Mouse (Mus musculus) kidney, embryonic 16.5 days (tissue): Measurements from ENCODE around the gene Mdk. TPM values are rescaled to one million over a fixed set of nuclear protein-coding genes. Genes with fewer than 3 reads are reported as not detected.
A peak's percentile ranks its signal among the peaks of the same experiment; 100 is the strongest.

Experiments
- ATAC-seq: fragments of 200-750 bp; cut with Nextera tagmentation; 2 replicates; pipeline ENCODE4 v1.8.0; 2017; ENCODE audit warnings: moderate TSS enrichment; ENCODE audit not compliant: low FRiP score, low TSS enrichment
- H3K27ac ChIP-seq: fragments of 300-500 bp; sonication (generic); 2 replicates; pipeline ENCODE4 v1.5.1; 2014; ENCODE audit warnings: low read length
- H3K27me3 ChIP-seq: fragments of 300-500 bp; sonication (generic); 2 replicates; pipeline ENCODE4 v1.6.1; 2014; ENCODE audit warnings: low read length, control low read depth, mixed read lengths; ENCODE audit not compliant: insufficient read depth
- H3K36me3 ChIP-seq: fragments of 300-500 bp; sonication (generic); 2 replicates; pipeline ENCODE4 v1.6.1; 2014; ENCODE audit warnings: low read length, control low read depth, mixed read lengths; ENCODE audit not compliant: insufficient read depth
- H3K4me1 ChIP-seq: fragments of 300-500 bp; sonication (generic); 2 replicates; pipeline ENCODE4 v1.6.1; 2014; ENCODE audit warnings: low read length, control low read depth, mixed read lengths; ENCODE audit not compliant: insufficient read depth
- H3K4me2 ChIP-seq: fragments of 300-500 bp; sonication (generic); replicated peaks from 2 replicates; pipeline ENCODE4 v1.6.1; 2014; ENCODE audit warnings: low read depth, low read length
- H3K4me3 ChIP-seq: fragments of 300-500 bp; sonication (generic); 2 replicates; pipeline ENCODE4 v1.5.1; 2014; ENCODE audit warnings: mild to moderate bottlenecking, low read length
- H3K9ac ChIP-seq: fragments of 300-500 bp; sonication (generic); replicated peaks from 2 replicates; pipeline ENCODE4 v1.6.1; 2014; ENCODE audit warnings: low read length
- H3K9me3 ChIP-seq: fragments of 300-500 bp; sonication (generic); 2 replicates; pipeline ENCODE4 v1.6.1; 2016; ENCODE audit warnings: low read length, control low read depth
- WGBS: fragments of 180-500 bp; shearing (Covaris S2); extraction: QIAGEN DNeasy Blood & Tissue Kit; methylation state at CpG from one replicate; pipeline ENCODE4 v1.1.7; 2014; 5-methylcytosine and 5-hydroxymethylcytosine counted together
- polyA plus RNA-seq: library from polyadenylated mRNA; unstranded; fragments of >200 nt; fragmentation: Nextera tagmentation; extraction: Ambion mirVana; gene quantifications from 2 replicates; pipeline ENCODE4 v1.2.1, GENCODE M21; 2015

Gene Mdk
- polyA plus RNA-seq, 1 experiment from 2014 or later: 1,159 TPM

DNA sequence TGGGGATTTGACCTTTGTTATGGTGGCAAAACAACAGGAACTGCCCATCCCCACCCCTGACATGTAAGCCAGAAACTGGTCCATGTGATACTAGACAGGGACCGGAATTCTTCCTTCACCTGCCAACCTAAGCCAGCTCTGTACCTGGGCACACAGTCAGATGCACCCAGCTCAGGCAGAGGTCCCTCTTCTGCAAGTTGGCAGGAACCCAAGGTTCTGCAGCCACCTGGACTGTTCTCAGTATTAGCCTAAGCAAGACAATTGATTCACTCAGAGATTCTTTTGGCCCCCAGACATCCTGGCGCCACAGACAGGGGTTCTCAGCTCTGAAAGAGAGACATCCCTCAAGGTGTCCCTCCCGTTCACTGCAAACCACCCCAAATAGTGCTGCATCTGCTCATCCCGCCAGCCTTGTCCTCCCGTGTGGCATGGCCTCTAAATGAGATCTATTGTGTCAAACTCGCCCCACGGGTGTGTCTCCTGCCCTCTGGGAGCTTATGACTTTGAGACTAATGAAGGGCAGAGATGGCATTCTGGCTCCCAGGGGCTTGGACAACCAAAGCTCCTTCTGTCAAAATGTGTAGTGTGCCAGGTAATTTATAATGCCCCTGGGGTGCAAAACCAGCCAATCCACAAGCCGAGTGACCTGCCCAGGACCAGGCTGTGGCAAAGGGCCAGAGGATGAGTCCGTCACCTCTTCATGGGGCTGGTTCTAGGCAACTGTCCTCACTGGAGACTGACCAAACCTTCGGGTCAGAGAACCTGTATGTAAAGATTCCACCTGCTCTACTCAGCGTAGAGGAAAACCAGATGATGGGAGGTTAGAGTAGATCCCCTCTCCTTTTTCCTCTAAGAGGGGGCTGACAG, 27.7 kb upstream of the Mdk start:
- Histone ChIP-seq H3K36me3 (no peaks in the 10 kb centered on the region), H3K9me3 (no peaks in the 10 kb centered on the region), H3K4me3 (no peak overlapping the region), H3K27me3 (no peaks in the 10 kb centered on the region), H3K4me1 (peaks cover 50% of the 10 kb centered on the region), H3K27ac (no peak overlapping the region), H3K9ac (no peak overlapping the region), H3K4me2 (no peak overlapping the region)
- 80% methylated on average over 11 of the region's 11 CpGs for WGBS
- no peak for ATAC-seq

DNA sequence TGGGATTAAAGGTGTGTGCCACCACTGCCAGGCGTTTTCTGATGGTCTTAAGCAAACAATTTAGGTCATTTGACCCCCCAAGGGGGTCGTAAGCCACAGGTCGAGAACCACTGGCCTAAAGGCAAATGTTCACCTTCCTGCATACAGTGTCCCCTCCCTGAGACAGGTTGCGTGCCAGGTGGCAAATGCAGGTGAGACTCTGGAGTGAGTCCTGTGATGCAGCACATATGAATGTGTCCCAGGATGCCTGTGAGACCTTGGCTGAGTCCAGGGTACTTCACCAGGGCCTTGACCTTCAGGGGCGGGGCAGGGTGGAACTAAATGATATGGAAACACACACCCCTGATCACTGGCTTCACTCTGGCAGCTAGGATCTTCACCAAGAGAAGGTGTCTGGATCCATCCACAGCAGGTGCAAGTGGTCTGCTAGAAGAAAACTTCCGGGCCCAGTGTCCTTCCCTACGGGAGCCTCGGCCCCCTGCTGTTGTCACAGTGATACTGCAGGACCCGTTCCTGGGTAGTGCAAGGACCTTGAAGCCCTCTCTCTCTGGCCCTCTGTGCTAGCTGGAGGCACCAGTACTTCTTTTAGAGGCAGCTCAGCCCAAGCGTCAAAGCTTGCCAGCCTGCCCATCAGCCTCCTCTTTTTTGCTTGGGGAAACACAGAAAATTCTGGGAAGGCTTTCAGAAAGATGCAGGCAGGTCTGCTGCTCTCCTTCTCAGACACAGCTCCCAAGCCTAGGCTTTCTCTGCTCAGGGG, 26.8 kb upstream of the Mdk start:
- H3K27me3 ChIP-seq: no peaks in the 10 kb centered on the region
- no peak overlapping the region for H3K27ac ChIP-seq
- no peaks in the 10 kb centered on the region for H3K36me3 ChIP-seq
- ATAC-seq: no peak
- H3K4me3 ChIP-seq: no peak overlapping the region
- H3K4me1 ChIP-seq: peaks cover 58% of the 10 kb centered on the region
- H3K9ac ChIP-seq: no peak overlapping the region
- no peaks in the 10 kb centered on the region for H3K9me3 ChIP-seq
- H3K4me2 ChIP-seq: no peak overlapping the region
- 46% methylated on average over 10 of the region's 10 CpGs for WGBS

DNA sequence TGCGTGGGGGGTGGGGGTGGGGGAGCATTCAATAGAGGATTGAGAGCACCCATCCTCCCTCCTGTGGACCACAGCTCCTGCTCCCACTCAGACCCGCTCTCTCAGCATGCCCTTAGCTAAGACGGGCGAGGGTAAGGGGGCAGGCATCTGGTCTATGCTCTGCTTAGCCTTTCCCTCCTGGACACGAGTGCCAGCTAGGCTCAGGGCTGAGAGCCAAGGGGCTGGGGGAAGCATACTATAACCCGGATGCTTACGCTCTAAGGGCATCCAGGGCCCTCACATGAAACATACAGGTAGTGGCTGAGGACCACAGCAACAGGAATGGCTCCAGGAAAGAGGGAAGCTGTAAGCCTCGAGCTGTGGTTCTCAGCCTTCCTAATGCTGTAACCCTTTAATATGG, 26.0 kb upstream of the Mdk start:
- no peaks in the 10 kb centered on the region for H3K9me3 ChIP-seq
- peaks cover 65% of the 10 kb centered on the region for H3K4me1 ChIP-seq
- 87% methylated on average over 8 of the region's 8 CpGs for WGBS
- H3K27ac ChIP-seq: no peak overlapping the region
- no peak overlapping the region; the same call in 1 of the 2 replicates for H3K9ac ChIP-seq
- H3K36me3 ChIP-seq: no peaks in the 10 kb centered on the region
- no peak overlapping the region for H3K4me2 ChIP-seq
- no peak for ATAC-seq
- no peaks in the 10 kb centered on the region for H3K27me3 ChIP-seq
- no peak overlapping the region for H3K4me3 ChIP-seq

DNA sequence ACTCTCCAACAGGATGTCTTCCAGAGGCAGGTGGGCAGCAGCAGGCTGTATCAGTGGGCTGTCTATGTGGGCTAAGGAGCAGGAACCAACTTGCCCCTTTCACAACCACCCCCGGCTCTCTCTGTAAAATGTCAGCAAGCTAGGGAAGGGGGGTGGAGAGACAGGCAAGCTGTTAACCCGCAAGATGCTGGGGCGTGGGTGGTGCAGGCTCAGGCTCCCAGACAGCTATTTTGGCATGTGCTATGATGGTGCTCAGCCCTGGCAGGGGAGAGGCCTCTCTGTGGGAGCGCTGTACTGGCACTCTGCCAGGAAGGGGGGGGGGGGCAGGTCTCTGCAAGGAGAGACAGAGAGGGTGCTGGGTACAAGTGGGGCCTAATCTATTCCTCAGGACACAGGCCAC, 25.0 kb upstream of the Mdk start:
- ATAC-seq: peak; percentile 29; the same call in 1 of the 2 replicates
- WGBS: 42% methylated on average over 4 of the region's 4 CpGs
- Histone ChIP-seq H3K4me3 (no peak overlapping the region), H3K4me1 (peaks cover 56% of the 10 kb centered on the region), H3K9ac (no peak overlapping the region), H3K27me3 (no peaks in the 10 kb centered on the region), H3K4me2 (no peak overlapping the region), H3K27ac (no peak overlapping the region; the same call in 1 of the 2 replicates), H3K36me3 (no peaks in the 10 kb centered on the region), H3K9me3 (no peaks in the 10 kb centered on the region)

DNA sequence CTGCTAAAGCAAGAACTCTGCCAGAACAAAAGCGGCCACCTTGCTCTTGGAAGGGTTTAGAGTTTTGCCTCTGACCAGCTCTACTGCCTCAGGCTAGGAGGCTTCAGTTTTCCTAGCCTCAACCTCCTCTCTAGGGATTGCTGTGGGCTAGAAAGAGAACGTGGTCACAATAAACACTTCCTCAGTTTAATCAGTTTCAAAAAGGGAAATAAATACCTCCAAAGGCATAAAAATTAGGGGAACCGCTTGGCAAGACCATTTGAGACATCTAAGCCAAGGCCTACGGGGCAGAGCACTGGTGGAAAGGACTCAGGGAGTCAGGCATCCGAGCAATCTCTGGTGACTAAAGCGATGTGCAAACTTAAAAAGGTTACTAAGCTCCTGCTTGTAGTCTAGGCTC, 23.8 kb upstream of the Mdk start:
- WGBS: 87% methylated on average over 6 of the region's 6 CpGs
- Histone ChIP-seq H3K4me3 (no peak overlapping the region), H3K36me3 (no peaks in the 10 kb centered on the region), H3K4me1 (peaks cover 49% of the 10 kb centered on the region), H3K4me2 (no peak overlapping the region), H3K27me3 (no peaks in the 10 kb centered on the region), H3K27ac (no peak overlapping the region), H3K9ac (no peak overlapping the region), H3K9me3 (no peaks in the 10 kb centered on the region)
- ATAC-seq: no peak

DNA sequence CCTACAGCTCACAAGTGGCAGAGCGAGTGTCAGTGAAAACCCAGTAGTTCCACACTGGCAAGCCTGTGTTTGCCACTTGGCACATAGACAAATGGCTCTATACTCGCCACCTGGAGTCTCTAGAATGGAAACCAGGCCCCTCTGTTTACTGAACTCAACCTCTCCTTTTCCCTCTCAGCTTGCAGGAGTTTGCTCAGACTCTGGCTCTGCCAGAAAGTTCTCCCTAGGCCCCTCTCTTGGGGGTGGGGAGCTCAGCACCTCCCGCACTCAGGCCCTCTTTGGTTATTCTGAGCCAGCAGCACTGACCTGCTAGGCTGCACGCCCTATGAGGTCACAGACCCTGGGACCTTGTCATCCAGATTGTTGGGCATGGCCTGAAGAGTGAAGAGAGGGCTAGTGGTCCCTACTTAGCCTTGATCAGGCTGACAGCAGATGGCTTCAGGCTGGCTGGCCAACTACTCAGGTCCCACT, 23.1 kb upstream of the Mdk start:
- no peak overlapping the region for H3K9ac ChIP-seq
- no peak overlapping the region for H3K4me3 ChIP-seq
- no peaks in the 10 kb centered on the region for H3K27me3 ChIP-seq
- no peak for ATAC-seq
- no peak overlapping the region for H3K27ac ChIP-seq
- WGBS: 84% methylated on average over 4 of the region's 4 CpGs
- no peak overlapping the region for H3K4me2 ChIP-seq
- no peaks in the 10 kb centered on the region for H3K9me3 ChIP-seq
- H3K4me1 ChIP-seq: peaks cover 57% of the 10 kb centered on the region
- no peaks in the 10 kb centered on the region for H3K36me3 ChIP-seq

DNA sequence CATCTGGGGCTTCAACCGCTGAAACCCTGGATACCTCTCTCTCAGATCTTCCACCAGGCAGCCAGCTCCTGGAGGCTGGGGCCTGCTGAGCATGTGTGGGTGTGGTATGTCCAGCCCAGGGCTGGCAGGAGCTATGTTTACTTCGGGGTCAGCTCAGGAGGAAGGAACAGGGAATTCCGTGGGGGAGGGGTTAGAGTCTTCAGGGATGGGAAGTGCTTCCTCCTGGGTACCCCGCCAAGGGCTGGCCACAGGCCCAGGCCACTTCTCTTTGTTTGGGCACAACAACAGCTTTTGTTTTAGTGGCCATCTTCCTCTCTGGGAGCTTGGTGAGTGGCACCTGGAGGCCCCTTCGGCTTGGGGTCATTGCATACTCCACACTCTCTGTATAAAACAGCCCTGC, 21.7 kb upstream of the Mdk start:
- Histone ChIP-seq H3K36me3 (no peaks in the 10 kb centered on the region), H3K9ac (0 out of 2 replicates have a peak overlapping the region, but pooled peaks have one; percentile 12), H3K4me1 (peaks cover 61% of the 10 kb centered on the region), H3K4me3 (no peak overlapping the region), H3K27me3 (no peaks in the 10 kb centered on the region), H3K27ac (peak overlapping the region; percentile 76), H3K9me3 (no peaks in the 10 kb centered on the region), H3K4me2 (no peak overlapping the region)
- ATAC-seq: peak; percentile 64; the same call in 1 of the 2 replicates
- 13% methylated on average over 5 of the region's 5 CpGs for WGBS

DNA sequence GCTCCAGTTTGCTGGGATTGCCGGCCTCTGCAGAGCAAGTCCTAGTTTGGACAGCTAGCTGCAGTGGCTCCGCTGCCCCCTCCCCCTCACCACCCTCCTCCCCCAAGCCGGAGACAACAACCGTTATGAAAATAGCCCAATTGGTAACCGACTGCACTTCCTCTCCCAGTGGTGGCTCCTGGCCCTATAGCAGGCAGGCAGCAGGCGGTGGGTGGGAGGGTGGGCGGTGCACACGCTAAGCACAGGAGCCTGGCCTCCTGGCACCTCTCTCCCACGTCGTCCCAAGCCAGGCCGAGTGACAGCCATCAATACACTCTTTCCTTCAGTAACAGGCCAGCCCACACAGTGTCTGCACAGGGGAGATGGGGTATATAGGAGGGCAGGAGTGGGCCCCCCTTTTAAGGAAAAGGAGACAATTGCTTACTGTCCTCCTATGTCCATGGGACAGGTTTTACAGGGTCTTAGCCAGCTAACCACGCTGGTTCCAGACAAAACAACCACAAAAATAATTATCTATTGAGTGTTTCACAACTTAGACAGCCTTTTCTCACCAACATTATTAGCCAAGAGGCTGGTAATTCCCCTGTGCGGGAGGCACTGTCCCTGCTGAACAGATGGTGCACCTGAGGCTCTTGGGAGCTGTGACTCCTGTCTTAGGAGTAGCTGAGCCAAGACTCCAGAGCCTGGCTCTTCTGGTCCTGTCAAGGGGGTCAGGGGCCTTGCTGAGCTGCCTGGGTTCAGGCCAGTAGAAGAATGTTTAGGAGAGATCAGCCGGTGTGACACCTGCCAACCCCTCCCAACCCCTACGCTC, 18.4 kb upstream of the Mdk start:
- Histone ChIP-seq H3K4me2 (peak overlapping the region; percentile 39), H3K27ac (peak overlapping the region; percentile 77), H3K27me3 (no peaks in the 10 kb centered on the region), H3K4me1 (peaks cover 70% of the 10 kb centered on the region), H3K4me3 (peak overlapping the region; percentile 5; the same call in 1 of the 2 replicates), H3K9me3 (no peaks in the 10 kb centered on the region), H3K36me3 (no peaks in the 10 kb centered on the region), H3K9ac (peak overlapping the region; percentile 48)
- ATAC-seq: peak; percentile 64
- 12% methylated on average over 15 of the region's 15 CpGs for WGBS
